Mouse (Mus musculus) intestine, embryonic 15.5 days (tissue): ENCODE measurements around the gene Nsd1. TPM values are rescaled to one million over a fixed set of nuclear protein-coding genes. Genes with fewer than 3 reads are reported as not detected.

ENCODE experiments used
- ATAC-seq: fragments of 200-750 bp; cut with Nextera tagmentation; 2 replicates; pipeline ENCODE4 v1.8.0; 2017; ENCODE audit warnings: moderate TSS enrichment, moderate library complexity
- H3K27ac ChIP-seq: fragments of 300-500 bp; sonication (generic); 2 replicates; pipeline ENCODE4 v1.5.1; 2015; ENCODE audit warnings: mild to moderate bottlenecking, inconsistent platforms
- H3K27me3 ChIP-seq: fragments of 300-500 bp; sonication (generic); replicated peaks from 2 replicates; pipeline ENCODE4 v1.6.1; 2015; ENCODE audit warnings: inconsistent platforms
- H3K36me3 ChIP-seq: fragments of 300-500 bp; sonication (generic); 2 replicates; pipeline ENCODE4 v1.6.1; 2015; ENCODE audit warnings: inconsistent platforms
- H3K4me1 ChIP-seq: fragments of 300-500 bp; sonication (generic); replicated peaks from 2 replicates; pipeline ENCODE4 v1.6.1; 2015; ENCODE audit warnings: inconsistent platforms
- H3K4me2 ChIP-seq: fragments of 300-500 bp; sonication (generic); replicated peaks from 2 replicates; pipeline ENCODE4 v1.6.1; 2015; ENCODE audit warnings: mild to moderate bottlenecking, inconsistent platforms
- H3K4me3 ChIP-seq: fragments of 300-500 bp; sonication (generic); replicated peaks from 2 replicates; pipeline ENCODE4 v1.5.1; 2015; ENCODE audit warnings: inconsistent platforms
- H3K9ac ChIP-seq: fragments of 300-500 bp; sonication (generic); 2 replicates; pipeline ENCODE4 v1.6.1; 2015; ENCODE audit warnings: inconsistent platforms
- H3K9me3 ChIP-seq: fragments of 300-500 bp; sonication (generic); 2 replicates; pipeline ENCODE4 v1.6.1; 2016; ENCODE audit warnings: inconsistent platforms
- WGBS: fragments of 180-500 bp; shearing (Covaris S2); methylation state at CpG from one replicate; pipeline ENCODE4 v1.1.7; 2015; 5-methylcytosine and 5-hydroxymethylcytosine counted together
- polyA plus RNA-seq: library from polyadenylated mRNA; unstranded; fragments of >200 nt; fragmentation: Nextera tagmentation; extraction: Ambion mirVana; gene quantifications from 2 replicates; pipeline ENCODE4 v1.2.1, GENCODE M21; 2015

The Nsd1 gene
- polyA plus RNA-seq, 1 experiment from 2014 or later = 49.6 TPM

- Histone ChIP-seq H3K9ac (no peak overlapping the region), H3K27me3 (no peaks in the 10 kb centered on the region), H3K36me3 (no peaks in the 10 kb centered on the region), H3K9me3 (no peaks in the 10 kb centered on the region), H3K4me2 (no peak overlapping the region), H3K4me3 (no peak overlapping the region), H3K27ac (no peak overlapping the region), H3K4me1 (no peaks in the 10 kb centered on the region)
- ATAC-seq = no peak
- WGBS = 61% methylated on average over 9 of the region's 9 CpGs
These were observed 5.8 kb upstream of the Nsd1 start for GRCm38 (mm10) chr13:55203740-55204139.

- H3K36me3 ChIP-seq = no peaks in the 10 kb centered on the region
- H3K27ac ChIP-seq = no peak overlapping the region
- ATAC-seq = no peak
- H3K4me1 ChIP-seq = peaks cover 4% of the 10 kb centered on the region
- no peaks in the 10 kb centered on the region for H3K27me3 ChIP-seq
- H3K4me2 ChIP-seq = no peak overlapping the region
- no peaks in the 10 kb centered on the region for H3K9me3 ChIP-seq
- WGBS = 78% methylated on average over 9 of the region's 11 CpGs
- H3K4me3 ChIP-seq = no peak overlapping the region
- H3K9ac ChIP-seq = no peak overlapping the region
These were observed 4.8 kb upstream of the Nsd1 start for GRCm38 (mm10) chr13:55204667-55205389.

GRCm38 (mm10) chr13:55205448-55206205 lies 4.0 kb upstream of the Nsd1 start:
- Histone ChIP-seq H3K4me3 (no peak overlapping the region), H3K4me1 (peaks cover 10% of the 10 kb centered on the region), H3K9me3 (no peaks in the 10 kb centered on the region), H3K36me3 (no peaks in the 10 kb centered on the region), H3K27ac (no peak overlapping the region), H3K4me2 (no peak overlapping the region), H3K9ac (no peak overlapping the region), H3K27me3 (no peaks in the 10 kb centered on the region)
- ATAC-seq = no peak
- 91% methylated on average over 6 of the region's 6 CpGs for WGBS

- WGBS = 76% methylated on average over 13 of the region's 13 CpGs
- Histone ChIP-seq H3K27ac (peak overlapping the region; percentile 98; the same call in 1 of the 2 replicates), H3K4me2 (no peak overlapping the region), H3K27me3 (no peaks in the 10 kb centered on the region), H3K36me3 (0 out of 2 replicates have a peak, but pooled peaks cover 5% of the 10 kb centered on the region), H3K4me3 (no peak overlapping the region), H3K4me1 (peaks cover 20% of the 10 kb centered on the region), H3K9me3 (no peaks in the 10 kb centered on the region), H3K9ac (no peak overlapping the region)
- no peak for ATAC-seq
These were observed 539 bp upstream of the Nsd1 start for GRCm38 (mm10) chr13:55208837-55209648.

- peak; percentile 61 for ATAC-seq
- H3K4me2 ChIP-seq = peak overlapping the region; percentile 94
- H3K4me1 ChIP-seq = peaks cover 28% of the 10 kb centered on the region
- WGBS = 3% methylated on average over 77 of the region's 77 CpGs
- peak overlapping the region; percentile 98 for H3K27ac ChIP-seq
- H3K4me3 ChIP-seq = peak overlapping the region; percentile 78
- H3K36me3 ChIP-seq = 0 out of 2 replicates have a peak, but pooled peaks cover 5% of the 10 kb centered on the region
- peak overlapping the region; percentile 85 for H3K9ac ChIP-seq
- no peaks in the 10 kb centered on the region for H3K27me3 ChIP-seq
- no peaks in the 10 kb centered on the region for H3K9me3 ChIP-seq
These were observed 800 bp downstream of the Nsd1 start for GRCm38 (mm10) chr13:55210193-55210970.

GRCm38 (mm10) chr13:55210971-55211220 lies 1.3 kb downstream of the Nsd1 start:
- Histone ChIP-seq H3K27ac (peak overlapping the region; percentile 98), H3K9ac (peak overlapping the region; percentile 85), H3K4me2 (peak overlapping the region; percentile 94), H3K4me3 (peak overlapping the region; percentile 78), H3K4me1 (peaks cover 31% of the 10 kb centered on the region), H3K36me3 (0 out of 2 replicates have a peak, but pooled peaks cover 5% of the 10 kb centered on the region), H3K9me3 (no peaks in the 10 kb centered on the region), H3K27me3 (no peaks in the 10 kb centered on the region)
- peak; percentile 74 for ATAC-seq
- 0% methylated on average over 17 of the region's 17 CpGs for WGBS

GRCm38 (mm10) chr13:55211221-55212010 lies 1.8 kb downstream of the Nsd1 start:
- Histone ChIP-seq H3K4me2 (peak overlapping the region; percentile 94), H3K4me3 (peak overlapping the region; percentile 78), H3K27me3 (no peaks in the 10 kb centered on the region), H3K9ac (peak overlapping the region; percentile 92), H3K27ac (peak overlapping the region; percentile 98), H3K4me1 (peaks cover 36% of the 10 kb centered on the region), H3K36me3 (0 out of 2 replicates have a peak, but pooled peaks cover 5% of the 10 kb centered on the region), H3K9me3 (no peaks in the 10 kb centered on the region)
- ATAC-seq = peak; percentile 87
- 0% methylated on average over 35 of the region's 93 CpGs for WGBS

- 2% methylated on average over 9 of the region's 32 CpGs for WGBS
- H3K9ac ChIP-seq = peak overlapping the region; percentile 92
- no peaks in the 10 kb centered on the region for H3K27me3 ChIP-seq
- H3K4me1 ChIP-seq = peaks cover 36% of the 10 kb centered on the region
- peak; percentile 48 for ATAC-seq
- 0 out of 2 replicates have a peak, but pooled peaks cover 7% of the 10 kb centered on the region for H3K36me3 ChIP-seq
- H3K4me3 ChIP-seq = peak overlapping the region; percentile 78
- H3K27ac ChIP-seq = peak overlapping the region; percentile 98
- no peaks in the 10 kb centered on the region for H3K9me3 ChIP-seq
- H3K4me2 ChIP-seq = peak overlapping the region; percentile 94
These were observed 2.4 kb downstream of the Nsd1 start for GRCm38 (mm10) chr13:55212011-55212360.

GRCm38 (mm10) chr13:55212361-55213137 lies 3.0 kb downstream of the Nsd1 start:
- peak overlapping the region; percentile 92 for H3K9ac ChIP-seq
- WGBS = under 1% methylated on average over 57 of the region's 58 CpGs
- H3K36me3 ChIP-seq = 0 out of 2 replicates have a peak, but pooled peaks cover 8% of the 10 kb centered on the region
- H3K9me3 ChIP-seq = no peaks in the 10 kb centered on the region
- peak overlapping the region; percentile 94 for H3K4me2 ChIP-seq
- peak overlapping the region; percentile 78 for H3K4me3 ChIP-seq
- H3K27me3 ChIP-seq = no peaks in the 10 kb centered on the region
- peak; percentile 4; the same call in 1 of the 2 replicates for ATAC-seq
- H3K27ac ChIP-seq = peak overlapping the region; percentile 98
- H3K4me1 ChIP-seq = peaks cover 36% of the 10 kb centered on the region

- 0 out of 2 replicates have a peak, but pooled peaks cover 8% of the 10 kb centered on the region for H3K36me3 ChIP-seq
- no peaks in the 10 kb centered on the region for H3K9me3 ChIP-seq
- H3K4me2 ChIP-seq = peak overlapping the region; percentile 94
- ATAC-seq = no peak
- H3K4me1 ChIP-seq = peaks cover 36% of the 10 kb centered on the region
- 51% methylated on average over 10 of the region's 10 CpGs for WGBS
- H3K4me3 ChIP-seq = peak overlapping the region; percentile 78
- peak overlapping the region; percentile 98 for H3K27ac ChIP-seq
- peak overlapping the region; percentile 92 for H3K9ac ChIP-seq
- H3K27me3 ChIP-seq = no peaks in the 10 kb centered on the region
These were observed 3.7 kb downstream of the Nsd1 start for GRCm38 (mm10) chr13:55213138-55213806.
